Mouse (Mus musculus): Measurements from ENCODE around the gene Slk. TPM values are rescaled to one million over a fixed set of nuclear protein-coding genes. Genes with fewer than 3 reads are reported as not detected.

Slk gene
- polyA plus RNA-seq, 1 experiment from 2014 or later: 10.4 TPM

DNA sequence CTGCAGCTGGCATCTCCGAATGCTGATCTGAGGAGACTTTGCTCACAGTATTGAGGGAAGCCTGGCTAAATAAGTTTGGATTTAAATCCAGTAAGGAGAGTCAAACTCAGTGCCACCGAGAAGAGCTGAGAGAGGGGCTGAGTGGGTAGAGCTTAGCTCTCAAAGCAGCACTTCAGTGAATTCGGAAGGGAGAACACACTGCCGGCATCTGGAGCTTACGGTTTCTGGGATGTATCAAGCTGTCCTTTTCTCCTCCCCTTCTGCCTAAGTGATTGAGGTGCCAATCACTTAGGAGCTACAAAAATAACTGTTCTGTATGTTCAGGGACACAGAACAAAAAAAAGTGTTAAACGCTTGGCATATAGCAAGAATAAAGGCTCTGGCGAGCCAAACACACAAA lies 37.0 kb upstream of the Slk start:
- WGBS: 78% methylated on average over 7 of the region's 7 CpGs
- H3K9me3 ChIP-seq (ENCODE audit: control insufficient read depth, low read length): no peaks in the 10 kb centered on the region
- H3K27me3 ChIP-seq (ENCODE audit: control insufficient read depth, insufficient read depth, low read length): peaks cover 3% of the 10 kb centered on the region; the same call in 1 of the 2 replicates
- no peaks in the 10 kb centered on the region for H3K4me1 ChIP-seq (ENCODE audit: control insufficient read depth, insufficient read depth, low read length)
- H3K4me2 ChIP-seq: no peak overlapping the region
- DNase-seq (ENCODE audit: low spot score, missing footprints) (no peak), ATAC-seq (ENCODE audit: low FRiP score) (no peak)
- H3K27ac ChIP-seq (ENCODE audit: low read depth, low read length): no peak overlapping the region
- H3K36me3 ChIP-seq (ENCODE audit: control insufficient read depth, insufficient read depth, low read length): no peaks in the 10 kb centered on the region
- H3K4me3 ChIP-seq (ENCODE audit: low read depth, low read length): no peak overlapping the region
- H3K9ac ChIP-seq (ENCODE audit: low read length): no peak overlapping the region

DNA sequence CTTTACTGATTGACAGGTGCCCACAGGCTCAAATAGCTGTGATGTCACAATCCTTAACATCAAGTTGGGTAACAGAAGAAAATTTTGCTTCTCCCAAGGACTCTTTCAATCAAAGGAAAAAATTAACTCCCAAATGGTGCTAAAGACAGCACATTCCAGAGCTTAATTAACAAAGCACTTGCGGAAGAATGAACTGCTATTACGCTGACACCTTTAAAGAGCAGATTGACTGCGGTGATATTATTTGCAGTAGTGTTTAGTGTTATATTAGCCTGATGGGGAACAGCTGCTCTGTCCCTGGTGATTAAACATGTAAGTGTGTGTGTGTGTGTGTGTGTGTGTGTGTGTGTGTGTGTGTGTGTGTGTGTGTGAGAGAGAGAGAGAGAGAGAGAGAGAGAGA lies 34.4 kb upstream of the Slk start:
- Histone ChIP-seq H3K9me3 (ENCODE audit: control insufficient read depth, low read length) (no peaks in the 10 kb centered on the region), H3K4me1 (ENCODE audit: control insufficient read depth, insufficient read depth, low read length) (no peaks in the 10 kb centered on the region), H3K9ac (ENCODE audit: low read length) (no peak overlapping the region), H3K36me3 (ENCODE audit: control insufficient read depth, insufficient read depth, low read length) (no peaks in the 10 kb centered on the region), H3K27ac (ENCODE audit: low read depth, low read length) (no peak overlapping the region), H3K4me3 (ENCODE audit: low read depth, low read length) (no peak overlapping the region), H3K4me2 (no peak overlapping the region), H3K27me3 (ENCODE audit: control insufficient read depth, insufficient read depth, low read length) (no peaks in the 10 kb centered on the region; the same call in 1 of the 2 replicates)
- DNase-seq (ENCODE audit: low spot score, missing footprints) (no peak), ATAC-seq (ENCODE audit: low FRiP score) (no peak)
- 69% methylated on average over 3 of the region's 3 CpGs for WGBS

GRCm38 (mm10) chr19:47545528-47545927 lies 34.0 kb upstream of the Slk start:
- H3K9ac ChIP-seq (ENCODE audit: low read length): no peak overlapping the region
- DNase-seq (ENCODE audit: low spot score, missing footprints): no peak
- H3K27me3 ChIP-seq (ENCODE audit: control insufficient read depth, insufficient read depth, low read length): no peaks in the 10 kb centered on the region; the same call in 1 of the 2 replicates
- no peaks in the 10 kb centered on the region for H3K36me3 ChIP-seq (ENCODE audit: control insufficient read depth, insufficient read depth, low read length)
- H3K27ac ChIP-seq (ENCODE audit: low read depth, low read length): no peak overlapping the region
- no peaks in the 10 kb centered on the region for H3K4me1 ChIP-seq (ENCODE audit: control insufficient read depth, insufficient read depth, low read length)
- no peak for ATAC-seq (ENCODE audit: low FRiP score)
- H3K4me3 ChIP-seq (ENCODE audit: low read depth, low read length): no peak overlapping the region
- H3K4me2 ChIP-seq: no peak overlapping the region
- H3K9me3 ChIP-seq (ENCODE audit: control insufficient read depth, low read length): no peaks in the 10 kb centered on the region

GRCm38 (mm10) chr19:47548432-47549076 lies 30.9 kb upstream of the Slk start:
- Histone ChIP-seq H3K27ac (ENCODE audit: low read depth, low read length) (no peak overlapping the region), H3K4me3 (ENCODE audit: low read depth, low read length) (no peak overlapping the region), H3K36me3 (ENCODE audit: control insufficient read depth, insufficient read depth, low read length) (no peaks in the 10 kb centered on the region), H3K4me2 (no peak overlapping the region), H3K4me1 (ENCODE audit: control insufficient read depth, insufficient read depth, low read length) (no peaks in the 10 kb centered on the region), H3K27me3 (ENCODE audit: control insufficient read depth, insufficient read depth, low read length) (no peaks in the 10 kb centered on the region), H3K9me3 (ENCODE audit: control insufficient read depth, low read length) (no peaks in the 10 kb centered on the region), H3K9ac (ENCODE audit: low read length) (no peak overlapping the region)
- no peak for DNase-seq (ENCODE audit: low spot score, missing footprints)
- no peak for ATAC-seq (ENCODE audit: low FRiP score)
- 96% methylated on average over 11 of the region's 11 CpGs for WGBS

DNA sequence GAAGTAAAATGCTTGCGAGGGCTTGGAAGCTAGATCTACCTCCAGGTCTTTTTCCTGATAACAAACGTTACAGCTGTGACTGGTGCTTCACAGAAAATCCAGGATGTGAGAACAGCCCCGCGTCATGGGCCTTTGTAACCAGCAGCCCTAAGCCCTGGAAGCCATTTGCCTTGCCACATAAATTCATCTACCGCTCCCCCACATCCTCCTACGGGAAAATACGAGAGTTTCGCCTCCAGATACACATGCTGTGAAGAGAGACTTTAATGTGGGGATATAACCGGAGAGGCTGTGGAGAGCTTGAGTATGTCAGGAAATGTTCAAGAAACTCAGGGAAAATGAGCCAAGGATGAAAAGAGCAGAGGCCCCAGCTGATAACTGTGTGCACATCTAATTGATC lies 30.3 kb upstream of the Slk start:
- WGBS: 87% methylated on average over 9 of the region's 9 CpGs
- Histone ChIP-seq H3K27ac (ENCODE audit: low read depth, low read length) (no peak overlapping the region), H3K9me3 (ENCODE audit: control insufficient read depth, low read length) (no peaks in the 10 kb centered on the region), H3K27me3 (ENCODE audit: control insufficient read depth, insufficient read depth, low read length) (no peaks in the 10 kb centered on the region), H3K4me2 (no peak overlapping the region), H3K4me1 (ENCODE audit: control insufficient read depth, insufficient read depth, low read length) (no peaks in the 10 kb centered on the region), H3K9ac (ENCODE audit: low read length) (no peak overlapping the region), H3K4me3 (ENCODE audit: low read depth, low read length) (no peak overlapping the region), H3K36me3 (ENCODE audit: control insufficient read depth, insufficient read depth, low read length) (no peaks in the 10 kb centered on the region)
- no peak for DNase-seq (ENCODE audit: low spot score, missing footprints)
- no peak for ATAC-seq (ENCODE audit: low FRiP score)

- H3K9me3 ChIP-seq (ENCODE audit: control insufficient read depth, low read length): no peaks in the 10 kb centered on the region
- H3K4me3 ChIP-seq (ENCODE audit: low read depth, low read length): no peak overlapping the region
- no peaks in the 10 kb centered on the region for H3K27me3 ChIP-seq (ENCODE audit: control insufficient read depth, insufficient read depth, low read length)
- WGBS: 87% methylated on average over 4 of the region's 4 CpGs
- no peak overlapping the region for H3K9ac ChIP-seq (ENCODE audit: low read length)
- no peaks in the 10 kb centered on the region for H3K4me1 ChIP-seq (ENCODE audit: control insufficient read depth, insufficient read depth, low read length)
- no peak overlapping the region for H3K4me2 ChIP-seq
- no peak overlapping the region for H3K27ac ChIP-seq (ENCODE audit: low read depth, low read length)
- DNase-seq (ENCODE audit: low spot score, missing footprints) (no peak), ATAC-seq (ENCODE audit: low FRiP score) (no peak)
- H3K36me3 ChIP-seq (ENCODE audit: control insufficient read depth, insufficient read depth, low read length): no peaks in the 10 kb centered on the region
Observed at GRCm38 (mm10) chr19:47549584-47549983, 29.9 kb upstream of the Slk start.

DNA sequence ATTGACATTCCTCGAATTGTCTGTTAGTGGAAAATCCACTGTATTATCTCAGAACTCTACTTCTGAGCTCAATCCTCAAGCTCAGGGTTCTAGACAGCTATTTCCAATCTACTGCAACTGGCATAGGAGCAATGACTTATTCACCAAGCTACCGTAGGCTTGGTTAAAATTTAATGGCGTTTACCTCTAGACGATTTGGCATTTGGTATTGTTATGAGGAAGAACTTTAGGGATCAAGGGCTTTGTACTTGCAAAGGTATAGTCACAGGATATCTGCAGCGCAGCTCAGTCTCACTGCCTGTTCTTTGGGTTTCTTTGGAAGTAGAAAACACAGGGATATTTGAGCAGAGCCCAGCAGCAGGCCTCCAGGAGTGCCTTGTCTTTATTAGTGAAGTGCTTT lies 20.3 kb upstream of the Slk start:
- ATAC-seq (ENCODE audit: low FRiP score) (no peak), DNase-seq (ENCODE audit: low spot score, missing footprints) (peak; percentile 87)
- Histone ChIP-seq H3K4me3 (ENCODE audit: low read depth, low read length) (no peak overlapping the region), H3K36me3 (ENCODE audit: control insufficient read depth, insufficient read depth, low read length) (no peaks in the 10 kb centered on the region), H3K9ac (ENCODE audit: low read length) (no peak overlapping the region), H3K9me3 (ENCODE audit: control insufficient read depth, low read length) (no peaks in the 10 kb centered on the region), H3K4me1 (ENCODE audit: control insufficient read depth, insufficient read depth, low read length) (peaks cover 7% of the 10 kb centered on the region; the same call in 1 of the 2 replicates), H3K4me2 (no peak overlapping the region), H3K27ac (ENCODE audit: low read depth, low read length) (no peak overlapping the region), H3K27me3 (ENCODE audit: control insufficient read depth, insufficient read depth, low read length) (peaks cover 13% of the 10 kb centered on the region)
- 47% methylated on average over 5 of the region's 5 CpGs for WGBS

GRCm38 (mm10) chr19:47559751-47560512 lies 19.5 kb upstream of the Slk start:
- Histone ChIP-seq H3K9ac (ENCODE audit: low read length) (no peak overlapping the region), H3K27ac (ENCODE audit: low read depth, low read length) (no peak overlapping the region), H3K4me2 (no peak overlapping the region), H3K27me3 (ENCODE audit: control insufficient read depth, insufficient read depth, low read length) (peaks cover 16% of the 10 kb centered on the region), H3K9me3 (ENCODE audit: control insufficient read depth, low read length) (no peaks in the 10 kb centered on the region), H3K4me3 (ENCODE audit: low read depth, low read length) (no peak overlapping the region), H3K4me1 (ENCODE audit: control insufficient read depth, insufficient read depth, low read length) (peaks cover 7% of the 10 kb centered on the region), H3K36me3 (ENCODE audit: control insufficient read depth, insufficient read depth, low read length) (no peaks in the 10 kb centered on the region)
- DNase-seq (ENCODE audit: low spot score, missing footprints) (peak; percentile 87), ATAC-seq (ENCODE audit: low FRiP score) (no peak)
- WGBS: 46% methylated on average over 14 of the region's 14 CpGs

GRCm38 (mm10) chr19:47560544-47561161 lies 18.8 kb upstream of the Slk start:
- H3K27ac ChIP-seq (ENCODE audit: low read depth, low read length): no peak overlapping the region
- no peak overlapping the region for H3K9ac ChIP-seq (ENCODE audit: low read length)
- H3K9me3 ChIP-seq (ENCODE audit: control insufficient read depth, low read length): no peaks in the 10 kb centered on the region
- H3K4me2 ChIP-seq: no peak overlapping the region
- peaks cover 7% of the 10 kb centered on the region for H3K4me1 ChIP-seq (ENCODE audit: control insufficient read depth, insufficient read depth, low read length)
- 86% methylated on average over 12 of the region's 12 CpGs for WGBS
- H3K27me3 ChIP-seq (ENCODE audit: control insufficient read depth, insufficient read depth, low read length): peaks cover 16% of the 10 kb centered on the region
- no peak for ATAC-seq (ENCODE audit: low FRiP score)
- H3K4me3 ChIP-seq (ENCODE audit: low read depth, low read length): no peak overlapping the region
- DNase-seq (ENCODE audit: low spot score, missing footprints): no peak
- no peaks in the 10 kb centered on the region for H3K36me3 ChIP-seq (ENCODE audit: control insufficient read depth, insufficient read depth, low read length)

Data from midbrain, embryonic 11.5 days (tissue).